Mouse (Mus musculus): Measurements from ENCODE around the gene Hspa12b.
"Not testable (repeated sequence)": the region's sequence is repeated elsewhere in the genome, so short reads cannot be mapped to it uniquely, and the experiment has no call there.

The Hspa12b gene

GRCm38 (mm10) chr2:131127161-131127730, at the start of gene Hspa12b:
Gene Hspa12b, plus strand, starts transcription at chr2:131127280.
- peak; percentile 26 for DNase-seq (ENCODE audit: low read depth, low spot score)

GRCm38 (mm10) chr2:131080507-131080906, 46.6 kb upstream of the Hspa12b start:
- no peak for DNase-seq (ENCODE audit: low read depth, low spot score)

- no peak for DNase-seq (ENCODE audit: low read depth, low spot score)
Measured at GRCm38 (mm10) chr2:131084206-131084605, 42.9 kb upstream of the Hspa12b start.

GRCm38 (mm10) chr2:131086667-131087390, 40.3 kb upstream of the Hspa12b start, which contains the start of gene Siglec1:
Gene Siglec1, minus strand, starts transcription at chr2:131086765.
- no peak for DNase-seq (ENCODE audit: low read depth, low spot score)

GRCm38 (mm10) chr2:131088581-131088980, 38.5 kb upstream of the Hspa12b start:
- DNase-seq (ENCODE audit: low read depth, low spot score) = no peak

- no peak for DNase-seq (ENCODE audit: low read depth, low spot score)
Measured at GRCm38 (mm10) chr2:131089634-131090033, 37.4 kb upstream of the Hspa12b start.

GRCm38 (mm10) chr2:131090852-131091251, 36.2 kb upstream of the Hspa12b start:
- DNase-seq (ENCODE audit: low read depth, low spot score) = no peak

GRCm38 (mm10) chr2:131093577-131093976, 33.5 kb upstream of the Hspa12b start:
- DNase-seq (ENCODE audit: low read depth, low spot score) = no peak

- DNase-seq (ENCODE audit: low read depth, low spot score) = peak; percentile 85
Measured at GRCm38 (mm10) chr2:131094823-131095222, 32.3 kb upstream of the Hspa12b start.

- peak; percentile 93 for DNase-seq (ENCODE audit: low read depth, low spot score)
Measured at GRCm38 (mm10) chr2:131096101-131096795, 30.8 kb upstream of the Hspa12b start.

- no peak for DNase-seq (ENCODE audit: low read depth, low spot score)
Measured at GRCm38 (mm10) chr2:131097087-131097486, 30.0 kb upstream of the Hspa12b start.

- DNase-seq (ENCODE audit: low read depth, low spot score) = no peak
Measured at GRCm38 (mm10) chr2:131101530-131101929, 25.6 kb upstream of the Hspa12b start.

- DNase-seq (ENCODE audit: low read depth, low spot score) = no peak
Measured at GRCm38 (mm10) chr2:131104021-131104420, 23.1 kb upstream of the Hspa12b start.

GRCm38 (mm10) chr2:131105061-131105460, 22.0 kb upstream of the Hspa12b start:
- not testable (repeated sequence) for DNase-seq (ENCODE audit: low read depth, low spot score)

- DNase-seq (ENCODE audit: low read depth, low spot score) = no peak
Measured at GRCm38 (mm10) chr2:131105989-131106388, 21.1 kb upstream of the Hspa12b start.

GRCm38 (mm10) chr2:131118968-131119574, 8.0 kb upstream of the Hspa12b start:
- DNase-seq (ENCODE audit: low read depth, low spot score) = no peak

- DNase-seq (ENCODE audit: low read depth, low spot score) = no peak
Measured at GRCm38 (mm10) chr2:131124166-131124565, 2.9 kb upstream of the Hspa12b start.

GRCm38 (mm10) chr2:131125157-131125963, 1.7 kb upstream of the Hspa12b start:
- DNase-seq (ENCODE audit: low read depth, low spot score) = no peak

- no peak for DNase-seq (ENCODE audit: low read depth, low spot score)
Measured at GRCm38 (mm10) chr2:131125964-131126815, 890 bp upstream of the Hspa12b start.

GRCm38 (mm10) chr2:131128211-131128610, 1.1 kb downstream of the Hspa12b start:
- DNase-seq (ENCODE audit: low read depth, low spot score) = no peak
